Mouse (Mus musculus): ENCODE data around the gene Sipa1l2. TPM values are rescaled to one million over a fixed set of nuclear protein-coding genes. Genes with fewer than 3 reads are reported as not detected.
A peak's percentile ranks its signal among the peaks of the same experiment; 100 is the strongest.
"Not testable (repeated sequence)": the region's sequence is repeated elsewhere in the genome, so short reads cannot be mapped to it uniquely, and the experiment has no call there.

The Sipa1l2 gene
- polyA plus RNA-seq, 1 experiment from 2014 or later, result 27.2 TPM

GRCm38 (mm10) chr8:125531640-125532039 lies 38.0 kb downstream of the Sipa1l2 start:
- 68% methylated on average over 1 of the region's 1 CpGs for WGBS
- no peak for ATAC-seq
- Histone ChIP-seq H3K9ac (no peak overlapping the region), H3K27me3 (0 out of 2 replicates have a peak, but pooled peaks cover 3% of the 10 kb centered on the region), H3K36me3 (ENCODE audit: poor library complexity, severe bottlenecking) (0 out of 2 replicates have a peak, but pooled peaks cover 6% of the 10 kb centered on the region), H3K27ac (peak overlapping the region; percentile 37; the same call in 1 of the 2 replicates), H3K4me3 (no peak overlapping the region), H3K4me2 (no peak overlapping the region), H3K9me3 (replicated peaks) (no peaks in the 10 kb centered on the region), H3K4me1 (peaks cover 79% of the 10 kb centered on the region)

- Histone ChIP-seq H3K36me3 (ENCODE audit: poor library complexity, severe bottlenecking) (0 out of 2 replicates have a peak, but pooled peaks cover under 1% of the 10 kb centered on the region), H3K27me3 (0 out of 2 replicates have a peak, but pooled peaks cover 3% of the 10 kb centered on the region), H3K4me1 (peaks cover 85% of the 10 kb centered on the region), H3K9me3 (replicated peaks) (no peaks in the 10 kb centered on the region), H3K9ac (no peak overlapping the region; the same call in 1 of the 2 replicates), H3K4me3 (no peak overlapping the region), H3K27ac (peak overlapping the region; percentile 37; the same call in 1 of the 2 replicates), H3K4me2 (no peak overlapping the region)
- ATAC-seq, result no peak
- 41% methylated on average over 6 of the region's 6 CpGs for WGBS
Measured at GRCm38 (mm10) chr8:125531088-125531438, 38.5 kb downstream of the Sipa1l2 start.

- Histone ChIP-seq H3K9ac (no peak overlapping the region), H3K36me3 (ENCODE audit: poor library complexity, severe bottlenecking) (no peaks in the 10 kb centered on the region), H3K4me3 (no peak overlapping the region), H3K27me3 (0 out of 2 replicates have a peak, but pooled peaks cover 3% of the 10 kb centered on the region), H3K4me1 (peaks cover 91% of the 10 kb centered on the region), H3K4me2 (no peak overlapping the region), H3K9me3 (replicated peaks) (no peaks in the 10 kb centered on the region), H3K27ac (no peak overlapping the region; the same call in 1 of the 2 replicates)
- ATAC-seq, result no peak
- WGBS, result 40% methylated on average over 15 of the region's 15 CpGs
Measured at GRCm38 (mm10) chr8:125530187-125531087, 39.2 kb downstream of the Sipa1l2 start.

- Histone ChIP-seq H3K9ac (no peak overlapping the region), H3K4me3 (no peak overlapping the region), H3K4me1 (peaks cover 93% of the 10 kb centered on the region), H3K36me3 (ENCODE audit: poor library complexity, severe bottlenecking) (no peaks in the 10 kb centered on the region), H3K27me3 (0 out of 2 replicates have a peak, but pooled peaks cover 3% of the 10 kb centered on the region), H3K27ac (0 out of 2 replicates have a peak overlapping the region, but pooled peaks have one; percentile 35), H3K9me3 (replicated peaks) (no peaks in the 10 kb centered on the region), H3K4me2 (no peak overlapping the region)
- 24% methylated on average over 6 of the region's 6 CpGs for WGBS
- peak; percentile 31; the same call in 1 of the 2 replicates for ATAC-seq
Measured at GRCm38 (mm10) chr8:125529019-125529418, 40.6 kb downstream of the Sipa1l2 start.

- Histone ChIP-seq H3K9me3 (replicated peaks) (no peaks in the 10 kb centered on the region), H3K4me2 (no peak overlapping the region), H3K9ac (0 out of 2 replicates have a peak overlapping the region, but pooled peaks have one; percentile 2), H3K27me3 (no peaks in the 10 kb centered on the region), H3K36me3 (ENCODE audit: poor library complexity, severe bottlenecking) (no peaks in the 10 kb centered on the region), H3K27ac (no peak overlapping the region), H3K4me1 (peaks cover 91% of the 10 kb centered on the region), H3K4me3 (no peak overlapping the region)
- no peak for ATAC-seq
- WGBS, result 47% methylated on average over 3 of the region's 3 CpGs
Measured at GRCm38 (mm10) chr8:125527941-125528340, 41.7 kb downstream of the Sipa1l2 start.

GRCm38 (mm10) chr8:125526999-125527398 lies 42.6 kb downstream of the Sipa1l2 start:
- no peaks in the 10 kb centered on the region for H3K9me3 ChIP-seq (replicated peaks)
- no peak; the same call in 1 of the 2 replicates for ATAC-seq
- H3K27ac ChIP-seq, result peak overlapping the region; percentile 31; the same call in 1 of the 2 replicates
- H3K4me1 ChIP-seq, result peaks cover 91% of the 10 kb centered on the region
- H3K4me2 ChIP-seq, result peak overlapping the region; percentile 10; the same call in 1 of the 2 replicates
- H3K4me3 ChIP-seq, result no peak overlapping the region
- 9% methylated on average over 7 of the region's 7 CpGs for WGBS
- H3K27me3 ChIP-seq, result no peaks in the 10 kb centered on the region
- no peaks in the 10 kb centered on the region for H3K36me3 ChIP-seq (ENCODE audit: poor library complexity, severe bottlenecking)
- no peak overlapping the region for H3K9ac ChIP-seq

GRCm38 (mm10) chr8:125526582-125526981 lies 43.0 kb downstream of the Sipa1l2 start:
- ATAC-seq, result no peak
- Histone ChIP-seq H3K4me1 (peaks cover 91% of the 10 kb centered on the region), H3K27ac (peak overlapping the region; percentile 14; the same call in 1 of the 2 replicates), H3K9ac (no peak overlapping the region), H3K4me2 (peak overlapping the region; percentile 10; the same call in 1 of the 2 replicates), H3K36me3 (ENCODE audit: poor library complexity, severe bottlenecking) (no peaks in the 10 kb centered on the region), H3K9me3 (replicated peaks) (no peaks in the 10 kb centered on the region), H3K27me3 (no peaks in the 10 kb centered on the region), H3K4me3 (no peak overlapping the region)
- 38% methylated on average over 7 of the region's 7 CpGs for WGBS

GRCm38 (mm10) chr8:125524479-125524878 lies 45.1 kb downstream of the Sipa1l2 start:
- H3K4me1 ChIP-seq, result peaks cover 84% of the 10 kb centered on the region
- H3K4me3 ChIP-seq, result no peak overlapping the region
- WGBS, result 85% methylated on average over 2 of the region's 2 CpGs
- no peaks in the 10 kb centered on the region for H3K36me3 ChIP-seq (ENCODE audit: poor library complexity, severe bottlenecking)
- no peak overlapping the region for H3K4me2 ChIP-seq
- no peak overlapping the region for H3K27ac ChIP-seq
- H3K9ac ChIP-seq, result no peak overlapping the region
- H3K9me3 ChIP-seq (replicated peaks), result no peaks in the 10 kb centered on the region
- H3K27me3 ChIP-seq, result no peaks in the 10 kb centered on the region
- no peak for ATAC-seq

GRCm38 (mm10) chr8:125523213-125523612 lies 46.4 kb downstream of the Sipa1l2 start:
- Histone ChIP-seq H3K9me3 (replicated peaks) (no peaks in the 10 kb centered on the region), H3K4me1 (peaks cover 84% of the 10 kb centered on the region), H3K27me3 (no peaks in the 10 kb centered on the region), H3K9ac (no peak overlapping the region), H3K4me3 (no peak overlapping the region), H3K27ac (no peak overlapping the region), H3K36me3 (ENCODE audit: poor library complexity, severe bottlenecking) (no peaks in the 10 kb centered on the region), H3K4me2 (no peak overlapping the region)
- 51% methylated on average over 5 of the region's 5 CpGs for WGBS
- no peak for ATAC-seq

GRCm38 (mm10) chr8:125522151-125522550 lies 47.5 kb downstream of the Sipa1l2 start:
- Histone ChIP-seq H3K27me3 (no peaks in the 10 kb centered on the region), H3K9me3 (replicated peaks) (no peaks in the 10 kb centered on the region), H3K4me1 (peaks cover 83% of the 10 kb centered on the region), H3K4me3 (no peak overlapping the region), H3K36me3 (ENCODE audit: poor library complexity, severe bottlenecking) (no peaks in the 10 kb centered on the region), H3K9ac (no peak overlapping the region), H3K4me2 (no peak overlapping the region), H3K27ac (no peak overlapping the region)
- 52% methylated on average over 6 of the region's 6 CpGs for WGBS
- ATAC-seq, result no peak

- peaks cover 77% of the 10 kb centered on the region for H3K4me1 ChIP-seq
Measured at GRCm38 (mm10) chr8:125521087-125521486, 48.5 kb downstream of the Sipa1l2 start.

GRCm38 (mm10) chr8:125520308-125520707 lies 49.3 kb downstream of the Sipa1l2 start:
- not testable (repeated sequence) for H3K9ac ChIP-seq; H3K4me3 ChIP-seq; H3K36me3 ChIP-seq (ENCODE audit: poor library complexity, severe bottlenecking); H3K27me3 ChIP-seq; H3K9me3 ChIP-seq (replicated peaks); H3K4me2 ChIP-seq; H3K27ac ChIP-seq; ATAC-seq
- WGBS, result 66% methylated on average over 2 of the region's 2 CpGs
- peaks cover 78% of the 10 kb centered on the region for H3K4me1 ChIP-seq

More at GRCm38 (mm10) chr8:125521087-125521486, 48.5 kb downstream of the Sipa1l2 start:
- WGBS, result 71% methylated on average over 7 of the region's 7 CpGs
- no peaks in the 10 kb centered on the region for H3K36me3 ChIP-seq (ENCODE audit: poor library complexity, severe bottlenecking)
- H3K27me3 ChIP-seq, result no peaks in the 10 kb centered on the region
- no peak overlapping the region for H3K4me3 ChIP-seq
- H3K9me3 ChIP-seq (replicated peaks), result no peaks in the 10 kb centered on the region
- no peak overlapping the region for H3K4me2 ChIP-seq
- no peak overlapping the region for H3K27ac ChIP-seq
- no peak overlapping the region for H3K9ac ChIP-seq
- no peak for ATAC-seq

All from forebrain, embryonic 13.5 days (tissue).